Mouse (Mus musculus): Measurements from ENCODE around the gene Zg16.

Zg16 gene

DNA sequence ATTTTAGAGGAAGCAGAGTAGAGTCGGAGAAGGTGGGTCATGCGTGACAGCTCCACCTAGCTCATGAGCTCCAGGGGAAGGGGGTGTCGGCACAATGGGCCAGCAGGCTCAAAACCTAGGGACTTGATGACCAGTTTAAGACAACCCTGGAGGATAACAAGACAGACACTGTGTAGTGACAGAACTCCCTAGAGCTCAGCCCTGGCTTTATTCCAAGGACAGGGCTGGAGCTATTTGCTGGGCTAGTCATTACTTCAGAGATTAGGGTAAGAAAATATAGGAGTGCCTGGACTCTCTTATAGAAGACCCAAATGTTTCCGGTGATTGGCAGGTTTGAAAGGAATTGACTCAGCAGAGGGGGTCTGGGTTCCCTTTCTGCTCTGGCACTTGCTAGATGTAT, 13.9 kb downstream of the Zg16 start:
- DNase-seq (ENCODE audit: low spot score) = no peak

DNA sequence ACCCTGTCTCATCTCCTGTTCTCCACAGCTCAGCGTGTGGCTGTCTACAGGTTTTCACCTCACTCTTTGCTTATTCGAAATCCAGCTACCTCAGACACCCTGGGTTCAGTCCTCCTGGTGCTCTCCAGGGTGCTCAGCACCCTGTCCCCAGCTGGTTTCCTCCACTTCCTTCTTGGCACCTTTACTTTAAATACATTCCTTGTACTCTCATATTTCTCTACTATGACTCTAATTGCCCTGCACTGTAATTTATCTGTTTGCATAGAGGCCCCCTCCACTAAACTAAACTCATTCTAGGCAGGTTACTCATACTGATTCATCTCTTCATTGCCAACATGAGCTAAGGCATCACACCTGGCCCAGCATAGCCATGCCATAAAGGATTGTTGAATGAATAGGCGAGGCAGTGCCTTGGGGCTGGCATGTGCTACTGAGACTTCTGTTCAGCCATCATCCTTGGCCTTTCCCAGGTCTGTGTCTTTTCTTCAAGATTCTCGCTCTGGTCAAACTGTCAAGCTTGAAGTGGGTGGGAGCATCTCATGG, 16.2 kb downstream of the Zg16 start:
- no peak for DNase-seq (ENCODE audit: low spot score)

DNA sequence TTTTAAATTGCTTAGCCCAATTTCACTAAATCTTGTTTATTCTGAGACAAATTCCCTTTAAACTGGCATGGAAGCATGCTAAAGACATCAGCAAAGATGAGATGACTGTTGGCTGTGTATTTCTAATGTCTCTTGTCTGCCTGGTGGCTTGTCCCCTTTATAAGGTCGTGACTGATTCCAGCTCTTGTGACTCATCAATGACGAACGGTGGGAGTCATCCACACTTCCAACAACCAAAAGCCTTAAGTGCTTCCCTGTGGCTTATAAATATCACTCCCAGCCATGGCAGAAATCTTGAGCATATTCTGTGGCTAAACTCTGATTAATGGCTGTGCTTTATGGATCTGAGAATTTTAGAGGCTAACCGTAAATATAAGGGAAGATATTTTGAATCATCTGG, 20.8 kb downstream of the Zg16 start:
- no peak for DNase-seq (ENCODE audit: low spot score)

DNA sequence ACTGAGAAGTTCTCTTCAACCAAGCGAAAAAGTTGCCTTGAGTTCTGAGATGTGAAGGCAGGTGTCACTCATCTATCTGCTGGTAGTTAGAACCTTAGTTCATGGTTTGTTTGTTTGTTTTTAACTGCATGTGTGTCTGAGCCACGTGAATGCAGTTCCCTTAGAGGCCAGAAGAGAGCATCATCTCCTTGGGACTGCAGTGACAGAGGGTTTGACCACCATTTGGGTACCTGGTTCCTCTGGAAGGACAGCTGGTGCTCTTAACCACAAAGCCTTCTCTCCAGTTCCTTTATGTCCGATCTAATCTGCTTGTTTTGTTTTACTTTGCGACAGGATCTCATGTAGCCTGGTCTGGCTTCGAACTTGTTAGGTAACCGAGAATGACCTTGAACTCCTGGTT, 21.6 kb downstream of the Zg16 start:
- no peak for DNase-seq (ENCODE audit: low spot score)

DNA sequence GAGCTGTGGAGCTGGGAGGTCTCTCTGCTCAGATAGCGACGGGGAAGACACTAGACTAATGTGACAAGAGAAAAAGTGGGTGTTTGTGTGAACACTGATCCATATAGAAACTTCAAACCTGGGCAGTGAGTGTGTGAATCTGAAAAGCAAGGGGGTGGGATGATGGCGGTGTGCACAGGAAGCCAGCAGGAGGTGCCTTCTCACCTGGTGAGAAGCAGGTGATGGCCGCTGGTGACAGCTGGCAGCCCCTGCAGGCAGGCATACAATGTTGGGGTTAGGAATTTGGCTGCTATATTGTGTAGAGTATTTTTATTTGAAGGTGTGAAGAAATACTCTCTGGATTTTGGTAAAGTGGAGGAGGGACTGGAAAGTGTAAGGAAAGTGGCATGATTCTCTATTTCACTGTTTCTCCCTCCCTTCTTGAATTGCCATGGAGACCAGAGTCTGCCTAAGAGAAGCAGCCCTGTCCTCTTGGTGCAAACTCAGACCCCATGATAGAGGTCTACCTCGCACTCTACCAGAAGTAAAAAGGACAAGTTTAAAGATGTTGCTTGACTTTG, 32.0 kb downstream of the Zg16 start:
- no peak for DNase-seq (ENCODE audit: low spot score)

DNA sequence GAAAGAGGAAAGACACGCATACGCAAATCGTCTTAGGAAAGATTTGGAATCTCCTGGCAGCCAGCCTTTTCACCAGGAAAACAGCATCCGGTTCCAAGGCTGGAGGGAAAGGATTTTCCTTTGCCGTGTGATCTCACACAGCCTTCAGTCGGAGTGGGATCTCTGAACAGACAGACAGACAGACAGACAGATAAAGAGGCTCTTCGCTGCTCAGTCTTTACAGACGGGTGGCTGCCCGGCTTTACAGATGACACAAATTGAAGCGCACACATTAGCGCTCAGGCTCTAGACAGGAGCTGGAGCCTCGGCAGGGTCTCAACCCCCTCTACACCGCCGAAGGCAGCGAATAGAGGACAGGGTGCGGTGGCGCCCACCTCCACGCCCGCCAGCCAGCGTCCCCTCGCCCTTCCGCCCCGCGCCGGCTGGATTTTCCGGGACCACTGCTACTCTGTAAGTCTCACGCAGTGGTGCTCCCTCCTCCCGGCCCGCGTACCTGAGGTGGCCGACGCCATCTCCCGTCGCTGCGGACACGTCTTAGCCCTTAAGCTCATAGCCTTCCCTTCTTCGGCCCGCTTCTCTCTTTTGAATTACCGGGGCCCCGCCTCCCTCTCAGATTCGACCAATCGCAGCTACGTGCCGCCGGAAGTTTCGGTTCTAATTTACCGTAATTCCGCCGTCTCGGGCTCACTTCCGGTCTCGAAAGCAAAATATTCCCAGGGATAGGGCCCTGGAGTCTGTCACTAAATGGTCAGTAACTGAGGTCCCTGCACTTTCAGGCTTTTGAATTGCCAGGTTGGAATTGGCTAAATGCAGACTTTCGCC, 45.1 kb downstream of the Zg16 start, which contains the start of gene Kif22:
Gene Kif22 (minus strand): TSS at position 621 of the 822 bp plus-strand sequence.
- DNase-seq (ENCODE audit: low spot score) = peak; percentile 89

DNA sequence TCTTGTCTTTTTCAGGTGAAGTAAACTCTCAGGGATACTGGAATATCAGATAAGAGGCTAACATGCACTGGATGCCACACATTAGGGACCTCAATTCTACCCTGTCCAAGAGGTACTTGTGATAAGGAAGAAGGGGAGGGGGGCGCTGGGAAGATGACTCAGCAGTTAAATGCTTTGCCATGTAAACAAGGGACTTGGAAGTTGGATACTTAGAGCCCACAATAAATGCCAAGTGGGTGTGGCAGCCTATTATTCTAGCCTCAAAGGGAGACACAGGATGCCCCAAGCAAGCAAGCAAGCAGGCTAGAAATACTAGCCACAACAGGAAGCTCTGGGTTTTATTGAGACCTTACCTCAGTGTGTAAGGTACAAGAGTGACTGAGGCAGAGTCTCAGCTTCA, 55.9 kb downstream of the Zg16 start:
- no peak for DNase-seq (ENCODE audit: low spot score)

DNA sequence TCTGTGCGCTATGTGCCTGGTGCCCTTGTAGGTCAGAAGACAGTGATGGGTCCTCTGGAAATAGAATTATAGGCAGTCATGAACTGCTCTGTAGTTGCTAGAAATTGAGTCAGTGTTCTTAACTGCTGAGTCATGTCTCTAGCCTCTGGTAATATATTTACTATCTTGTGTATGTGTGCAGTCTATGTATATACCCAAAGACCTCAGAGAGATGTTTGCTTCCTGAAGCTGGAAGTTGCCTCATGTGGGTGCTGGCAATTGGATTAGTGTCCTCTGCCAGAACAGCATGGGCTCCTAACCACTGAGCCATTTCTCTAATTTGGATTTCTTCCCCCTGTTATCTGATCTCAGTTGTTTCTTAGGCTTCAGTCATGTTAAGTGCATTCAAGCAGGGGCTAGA, 57.0 kb downstream of the Zg16 start:
- no peak for DNase-seq (ENCODE audit: low spot score)

DNA sequence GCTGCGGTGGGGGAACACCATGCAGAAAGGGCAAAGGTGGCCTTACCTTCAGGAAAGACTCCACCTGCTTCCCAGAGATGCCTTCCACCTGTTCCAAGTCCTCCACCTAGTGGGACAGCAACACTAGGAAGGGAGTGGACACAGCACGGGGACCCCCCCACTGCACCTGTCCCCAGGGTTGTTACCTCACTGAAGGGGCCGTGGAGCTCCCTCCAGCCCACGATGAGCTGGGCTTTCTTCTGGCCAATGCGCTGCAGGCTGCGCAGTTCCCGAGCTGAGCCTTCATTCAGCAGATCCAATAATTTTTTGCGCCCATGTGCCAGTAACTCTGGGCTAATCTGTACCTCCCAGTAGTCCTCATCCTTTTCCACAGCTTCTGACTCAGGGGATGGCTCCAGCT, 59.2 kb downstream of the Zg16 start:
- no peak for DNase-seq (ENCODE audit: low spot score)

DNA sequence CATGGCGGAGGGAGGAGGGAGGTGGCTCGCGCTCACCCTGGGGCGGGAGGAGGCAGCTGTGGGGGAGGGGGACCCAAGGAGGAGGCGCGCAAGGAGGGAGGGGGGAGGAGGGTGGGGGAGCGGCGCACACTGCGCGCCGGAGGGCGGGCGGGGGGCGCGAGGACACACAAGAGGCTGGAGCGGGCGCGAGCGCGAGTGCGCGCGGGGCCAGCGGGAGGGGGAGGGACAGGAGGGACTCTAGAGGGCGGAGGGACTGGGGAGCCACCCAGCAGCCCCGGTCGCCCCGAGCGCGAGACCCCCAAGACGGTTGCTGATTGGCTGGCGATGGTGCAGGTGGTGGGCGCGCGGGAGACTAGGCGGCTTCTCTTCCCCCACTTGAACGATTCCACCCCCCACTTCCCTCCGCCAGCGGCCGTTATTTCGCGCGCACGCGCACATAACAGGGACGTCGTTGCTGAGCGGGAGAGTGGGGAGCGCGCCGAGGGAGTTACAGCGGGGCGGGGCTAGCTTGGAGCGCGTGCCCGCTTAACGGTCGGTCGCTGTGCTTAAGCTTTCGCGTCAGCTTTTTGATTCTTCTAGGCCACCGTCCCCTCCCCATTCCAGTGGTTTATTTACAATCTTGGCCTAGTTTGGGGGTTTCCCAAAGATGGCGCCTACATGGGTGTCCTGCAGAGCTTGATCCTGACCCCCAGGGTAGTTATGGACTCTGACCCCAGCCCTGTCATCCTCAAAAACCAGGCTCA, 60.0 kb downstream of the Zg16 start, which contains the start of gene Maz:
Gene Maz (minus strand): TSS at position 54 of the 743 bp plus-strand sequence.
- peak; percentile 98 for DNase-seq (ENCODE audit: low spot score)

DNA sequence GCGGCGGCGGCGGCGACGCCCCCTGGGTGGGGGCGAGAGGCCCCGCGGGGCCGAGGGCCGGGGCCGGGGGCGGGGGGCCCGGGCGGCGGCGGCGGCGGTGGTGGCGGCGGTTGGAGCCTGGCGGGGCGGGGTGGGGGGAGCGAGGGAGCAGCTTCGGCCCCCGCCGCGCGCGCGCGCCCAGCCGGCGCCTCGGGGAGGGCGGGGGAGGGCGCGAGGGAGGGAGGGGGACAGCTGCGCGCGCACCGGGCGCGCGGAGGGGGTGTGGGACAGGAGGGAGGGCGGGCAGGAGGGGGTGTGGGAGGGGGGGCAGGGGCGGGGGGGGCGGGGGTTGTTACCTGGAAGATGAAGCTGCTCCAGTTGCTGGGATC, 60.5 kb downstream of the Zg16 start:
- DNase-seq (ENCODE audit: low spot score) = no peak

DNA sequence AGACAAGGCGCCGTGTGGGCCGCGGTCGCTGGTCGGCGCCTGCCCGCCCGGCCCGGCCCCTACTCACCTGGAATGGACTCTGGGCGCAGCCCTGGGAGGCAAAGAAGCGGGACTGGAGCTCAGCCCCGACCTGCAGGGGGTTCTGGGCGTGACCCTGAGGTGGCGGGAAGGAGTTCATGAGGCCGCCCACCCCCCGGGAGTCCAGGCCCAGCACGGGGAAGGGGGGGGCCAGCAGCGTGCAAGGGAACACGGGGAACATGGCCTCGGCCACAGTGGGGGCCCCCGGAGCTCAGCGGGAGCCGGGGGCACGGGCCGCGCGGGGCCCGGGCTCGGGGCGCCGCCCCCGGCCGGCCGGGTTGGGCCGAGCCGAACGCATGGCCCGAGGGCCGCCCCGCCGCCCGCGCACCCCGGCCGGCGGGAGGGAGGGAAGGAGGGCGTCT, 60.9 kb downstream of the Zg16 start:
- peak; percentile 86 for DNase-seq (ENCODE audit: low spot score)

DNA sequence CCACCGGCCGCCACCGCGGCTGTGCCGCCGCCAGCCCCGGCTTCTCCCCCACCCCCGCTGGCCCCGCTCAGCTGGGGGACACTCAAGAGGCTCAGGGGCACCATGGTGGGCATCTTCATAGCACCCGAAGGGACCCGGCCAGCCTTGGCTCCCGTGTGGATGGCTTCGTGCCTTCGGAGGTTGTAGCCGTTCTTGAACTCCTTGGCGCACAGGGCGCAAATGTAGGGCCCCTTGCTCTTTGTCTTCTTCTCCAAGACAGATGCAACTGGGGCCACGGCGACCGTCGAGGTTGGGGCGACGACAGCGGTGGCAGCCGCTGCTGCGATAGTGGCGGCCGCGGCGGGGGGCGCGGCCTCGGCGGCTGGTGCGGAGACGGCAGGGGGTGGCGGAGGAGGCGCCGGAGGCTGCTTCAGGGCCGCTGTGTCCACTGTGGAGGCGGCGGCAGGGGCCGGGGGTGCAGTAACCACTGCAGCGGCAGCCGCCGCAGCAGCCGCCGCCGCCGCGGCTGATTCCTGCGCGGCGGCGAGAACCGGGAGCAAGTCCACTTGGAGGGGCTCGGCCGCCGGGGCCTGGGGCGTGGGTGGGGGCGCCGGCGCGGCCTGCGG, 61.5 kb downstream of the Zg16 start:
- DNase-seq (ENCODE audit: low spot score) = peak; percentile 68

DNA sequence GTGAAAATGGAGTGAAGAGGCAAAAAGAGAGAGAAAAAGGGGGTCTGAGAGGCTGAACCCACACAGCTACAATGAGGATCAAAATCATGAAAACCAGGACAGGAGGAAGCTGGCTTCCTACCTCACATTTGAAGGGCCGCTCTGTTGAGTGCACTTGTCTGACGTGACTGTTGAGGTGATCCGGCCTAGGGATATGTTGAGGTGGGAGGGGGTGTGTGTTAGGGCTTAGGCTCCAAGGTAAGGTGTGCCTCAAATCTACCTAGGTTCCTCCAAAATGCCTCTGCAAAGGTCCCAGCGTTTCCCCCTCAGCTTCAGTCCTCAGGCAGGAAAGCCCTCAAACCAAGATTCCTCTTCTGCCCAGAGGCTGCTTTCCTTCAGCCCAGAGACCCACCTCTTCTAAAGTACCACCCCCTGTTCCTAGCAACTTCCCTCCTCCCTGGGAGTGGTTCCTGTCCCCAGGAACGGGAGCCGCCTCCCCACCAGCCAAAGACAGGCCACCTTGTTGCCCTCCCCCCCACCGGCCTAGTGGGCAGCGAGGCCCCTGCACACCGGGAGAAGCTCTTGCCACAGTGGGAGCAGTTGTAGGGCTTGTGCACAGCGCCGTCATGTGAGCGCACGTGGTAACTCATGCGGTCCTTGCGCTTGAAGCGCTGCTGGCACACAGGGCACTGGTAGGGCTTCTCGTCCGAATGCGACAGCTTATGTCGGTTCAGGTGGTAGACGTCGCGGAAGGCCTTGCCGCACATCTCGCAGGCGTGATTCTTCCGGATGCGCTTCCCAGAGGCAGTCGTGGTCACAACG, 62.2 kb downstream of the Zg16 start:
- DNase-seq (ENCODE audit: low spot score) = peak; percentile 76

DNA sequence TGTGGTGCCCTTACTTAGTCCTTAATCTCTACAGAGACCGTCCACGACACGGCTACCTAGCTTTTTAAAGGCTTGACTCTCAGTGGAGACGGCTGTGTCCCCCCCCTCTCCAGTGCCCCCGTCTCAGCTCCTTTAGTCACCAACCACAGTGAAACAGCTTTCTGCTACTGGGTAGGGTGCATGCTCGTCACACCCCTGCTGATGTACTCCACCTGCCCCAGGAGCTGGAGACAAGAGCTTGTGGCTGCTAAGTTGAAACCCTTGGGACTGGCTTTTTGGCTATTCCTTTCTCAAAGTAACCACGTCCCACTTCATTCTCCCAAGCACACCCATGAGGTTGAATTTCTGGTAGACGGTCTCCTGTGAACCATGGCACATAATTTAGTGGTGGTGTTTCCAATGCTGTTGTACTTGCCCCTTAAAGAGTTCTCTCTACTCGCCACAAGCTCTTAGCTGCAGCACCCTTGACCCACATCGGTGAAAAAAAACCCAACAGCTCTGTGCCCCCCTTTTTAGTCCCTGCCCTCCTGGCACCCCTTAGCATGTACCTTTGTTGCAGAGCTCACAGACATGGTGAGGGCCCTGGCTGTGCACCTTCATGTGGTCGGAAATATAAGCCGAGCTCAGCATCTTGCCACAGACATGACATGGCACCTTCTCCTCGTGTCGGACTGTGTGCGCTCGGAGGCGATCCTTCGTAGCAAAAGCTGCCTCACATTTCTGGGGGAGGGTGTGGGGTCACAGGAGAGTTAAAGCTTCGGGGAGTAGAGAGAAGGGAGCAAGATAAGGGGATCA, 63.0 kb downstream of the Zg16 start:
- DNase-seq (ENCODE audit: low spot score) = no peak

DNA sequence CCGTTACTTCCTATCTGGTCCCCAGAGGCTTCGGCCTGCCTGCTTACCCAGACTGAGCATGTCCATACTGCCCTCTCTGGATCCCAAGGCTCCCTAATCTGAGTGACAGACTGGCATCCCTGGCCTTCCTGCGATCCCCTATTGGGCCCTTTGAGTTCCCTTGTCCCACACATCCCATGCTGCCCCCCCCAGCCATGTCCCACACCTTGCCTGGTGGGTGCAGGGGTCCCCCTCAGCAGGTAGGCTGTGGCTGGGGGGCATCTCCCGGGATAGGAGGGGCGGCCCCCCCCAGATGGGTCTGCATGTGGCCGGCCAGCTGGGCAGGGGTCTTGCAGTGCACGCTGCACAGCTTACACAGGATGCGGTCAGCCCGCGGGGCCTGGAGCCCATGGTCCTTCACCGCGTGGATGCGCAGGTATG, 63.8 kb downstream of the Zg16 start:
- peak; percentile 42 for DNase-seq (ENCODE audit: low spot score)

DNA sequence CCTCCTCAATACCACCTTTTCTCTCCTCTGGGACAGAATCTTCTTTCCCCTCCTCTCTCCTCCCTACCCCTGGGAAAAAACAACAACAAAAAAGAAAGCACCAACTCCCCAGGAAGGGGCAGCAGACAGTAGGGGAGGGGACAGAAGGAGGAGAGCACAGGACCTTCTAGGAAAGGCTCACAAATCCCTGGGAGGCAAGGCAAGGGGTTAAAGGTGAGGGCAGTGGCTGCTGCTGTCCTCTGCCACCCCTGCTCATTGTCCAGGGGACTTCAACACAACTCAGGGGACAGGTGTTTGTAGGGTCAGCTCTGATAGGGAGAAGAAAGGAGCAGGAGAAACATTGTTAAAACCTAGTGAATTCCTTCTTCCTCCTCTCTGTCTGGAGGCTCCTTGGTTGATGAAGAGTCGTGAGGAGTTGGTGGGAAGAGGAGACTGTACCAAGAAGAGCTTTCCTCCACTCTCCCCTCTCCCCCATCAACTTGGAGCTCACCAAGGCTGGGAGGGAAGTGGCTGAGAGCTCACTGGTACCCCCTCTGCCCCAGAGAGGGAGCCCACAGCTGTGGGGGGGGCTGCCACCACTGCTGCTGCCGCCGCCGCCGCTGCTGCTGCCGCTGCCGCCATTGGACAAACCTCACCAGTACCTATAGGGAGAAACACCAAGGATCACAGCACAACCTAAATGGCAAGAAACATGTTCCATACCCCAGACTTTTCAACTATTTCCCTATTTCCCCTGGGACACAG, 64.4 kb downstream of the Zg16 start:
- DNase-seq (ENCODE audit: low spot score) = no peak

DNA sequence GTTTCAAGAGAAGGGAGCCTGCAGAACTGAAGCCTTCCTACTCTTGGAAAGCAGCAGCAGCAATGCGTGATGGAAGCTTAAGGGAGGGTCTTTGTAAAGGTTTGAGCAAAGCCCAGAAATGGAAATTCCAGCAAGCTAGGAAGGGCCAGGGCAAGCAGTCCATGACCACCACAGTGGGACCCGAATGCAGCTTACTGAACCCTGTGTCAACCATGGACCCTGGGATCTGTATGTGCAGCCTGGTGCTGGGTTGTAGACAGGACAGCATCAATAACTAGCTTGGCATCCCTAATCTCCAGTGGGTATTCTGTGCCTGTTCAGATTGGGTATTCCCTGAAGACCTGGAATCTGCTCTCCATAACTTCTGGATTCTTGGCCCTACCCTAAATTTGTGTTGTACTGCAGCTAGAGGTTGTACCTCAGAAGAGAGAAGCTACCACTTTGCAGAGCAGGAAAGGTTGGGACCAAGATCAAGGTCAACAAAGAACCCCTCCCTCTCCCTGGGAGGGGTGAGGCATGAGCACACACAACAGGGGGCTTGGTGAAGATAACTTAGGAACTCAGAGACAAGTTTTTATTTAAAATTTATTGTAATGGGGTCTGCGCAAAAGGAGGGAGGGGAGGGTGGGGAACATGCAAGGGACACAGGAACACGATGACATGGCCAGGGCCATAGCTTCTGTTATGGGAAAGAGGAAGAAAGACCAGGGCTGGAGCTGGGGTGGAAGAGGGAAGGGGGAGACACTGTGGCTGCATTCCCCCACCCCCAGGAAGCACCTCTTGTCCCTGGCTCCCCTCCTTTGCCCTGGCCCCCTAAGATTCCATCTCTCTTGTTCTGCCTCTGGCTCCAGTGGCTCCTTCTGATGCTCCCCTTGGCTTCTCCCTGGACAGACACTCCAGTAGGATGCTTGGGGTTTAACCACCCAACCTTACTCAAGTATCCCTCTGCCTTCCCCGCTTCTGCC, 65.3 kb downstream of the Zg16 start:
- DNase-seq (ENCODE audit: low spot score) = no peak

All from testis, postnatal 14 days (tissue).